Mouse (Mus musculus) midbrain, embryonic 15.5 days (tissue): ENCODE measurements at regions not wholly inside any gene's neighbourhood (a gene's known extent, or its start where the extent isn't known, plus 50 kb on each side); places are given as distances from the start of the nearest gene placed in this dataset.

Experiments
- ATAC-seq: fragments of 200-750 bp; cut with Nextera tagmentation; replicated peaks from 2 replicates; pipeline ENCODE4 v1.8.0; 2017; ENCODE audit warnings: moderate TSS enrichment
- H3K27ac ChIP-seq: fragments of 300-500 bp; sonication (generic); 2 replicates; pipeline ENCODE4 v1.5.1; 2015; ENCODE audit warnings: mild to moderate bottlenecking, inconsistent platforms
- H3K27me3 ChIP-seq: fragments of 300-500 bp; sonication (generic); replicated peaks from 2 replicates; pipeline ENCODE4 v1.6.1; 2015; ENCODE audit warnings: inconsistent platforms
- H3K36me3 ChIP-seq: fragments of 300-500 bp; sonication (generic); replicated peaks from 2 replicates; pipeline ENCODE4 v1.6.1; 2015; ENCODE audit warnings: inconsistent platforms
- H3K4me1 ChIP-seq: fragments of 300-500 bp; sonication (generic); 2 replicates; pipeline ENCODE4 v1.6.1; 2015; ENCODE audit warnings: inconsistent platforms
- H3K4me2 ChIP-seq: fragments of 300-500 bp; sonication (generic); 2 replicates; pipeline ENCODE4 v1.6.1; 2015; ENCODE audit warnings: inconsistent platforms, mild to moderate bottlenecking, moderate library complexity
- H3K4me3 ChIP-seq: fragments of 300-500 bp; sonication (generic); 2 replicates; pipeline ENCODE4 v1.5.1; 2015; ENCODE audit warnings: mild to moderate bottlenecking, inconsistent platforms
- H3K9ac ChIP-seq: fragments of 300-500 bp; sonication (generic); 2 replicates; pipeline ENCODE4 v1.6.1; 2015; ENCODE audit warnings: mild to moderate bottlenecking, inconsistent platforms
- H3K9me3 ChIP-seq: fragments of 300-500 bp; sonication (generic); 2 replicates; pipeline ENCODE4 v1.6.1; 2016; ENCODE audit warnings: inconsistent platforms
- WGBS: fragments of 180-500 bp; shearing (Covaris S2); methylation state at CpG from one replicate; pipeline ENCODE4 v1.1.7; 2015; ENCODE audit warnings: mixed read lengths; 5-methylcytosine and 5-hydroxymethylcytosine counted together

GRCm38 (mm10) chr10:43747541-43747940 lies 154.0 kb downstream of the Qrsl1 start:
- Histone ChIP-seq H3K27ac (no peak overlapping the region), H3K36me3 (no peaks in the 10 kb centered on the region), H3K27me3 (no peaks in the 10 kb centered on the region), H3K4me2 (no peak overlapping the region), H3K4me3 (no peak overlapping the region), H3K9ac (no peak overlapping the region), H3K4me1 (peaks cover 3% of the 10 kb centered on the region), H3K9me3 (no peaks in the 10 kb centered on the region)
- no peak for ATAC-seq
- 89% methylated on average over 4 of the region's 4 CpGs for WGBS

DNA sequence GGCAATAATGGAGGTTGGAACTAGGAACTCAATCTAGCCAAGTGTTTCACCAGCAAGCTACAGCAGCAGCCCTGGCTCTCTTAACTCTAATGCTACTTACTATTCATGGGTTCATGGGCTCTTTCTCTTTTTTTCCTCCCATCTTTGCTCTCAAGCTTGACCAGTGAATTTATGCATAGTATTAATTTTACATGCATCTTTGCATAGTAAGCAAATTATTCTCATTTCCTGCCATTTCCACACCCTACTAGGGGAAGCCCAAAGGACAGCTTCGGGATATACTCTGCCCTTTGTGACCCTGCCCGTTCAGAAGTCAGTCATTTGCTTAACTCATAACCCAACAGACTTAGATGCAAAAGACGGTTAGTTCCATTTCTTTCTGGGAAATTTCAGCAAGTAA lies 153.2 kb downstream of the Qrsl1 start:
- H3K4me3 ChIP-seq: no peak overlapping the region
- H3K4me2 ChIP-seq: no peak overlapping the region
- no peaks in the 10 kb centered on the region for H3K4me1 ChIP-seq
- WGBS: 94% methylated on average over 3 of the region's 3 CpGs
- H3K27me3 ChIP-seq: no peaks in the 10 kb centered on the region
- H3K9me3 ChIP-seq: no peaks in the 10 kb centered on the region
- no peak for ATAC-seq
- H3K9ac ChIP-seq: no peak overlapping the region
- no peak overlapping the region for H3K27ac ChIP-seq
- no peaks in the 10 kb centered on the region for H3K36me3 ChIP-seq

- 93% methylated on average over 4 of the region's 4 CpGs for WGBS
- no peaks in the 10 kb centered on the region for H3K4me1 ChIP-seq
- ATAC-seq: no peak
These were observed 151.9 kb downstream of the Qrsl1 start for GRCm38 (mm10) chr10:43749496-43750110.

GRCm38 (mm10) chr10:43750401-43750800 lies 151.1 kb downstream of the Qrsl1 start:
- Histone ChIP-seq H3K4me3 (no peak overlapping the region), H3K27me3 (no peaks in the 10 kb centered on the region), H3K4me2 (no peak overlapping the region), H3K9me3 (no peaks in the 10 kb centered on the region), H3K4me1 (no peaks in the 10 kb centered on the region), H3K9ac (no peak overlapping the region), H3K36me3 (no peaks in the 10 kb centered on the region), H3K27ac (no peak overlapping the region)
- WGBS: 91% methylated on average over 6 of the region's 6 CpGs
- ATAC-seq: no peak

More at GRCm38 (mm10) chr10:43749496-43750110, 151.9 kb downstream of the Qrsl1 start:
- H3K4me3 ChIP-seq: no peak overlapping the region
- H3K27me3 ChIP-seq: no peaks in the 10 kb centered on the region
- H3K4me2 ChIP-seq: no peak overlapping the region
- H3K27ac ChIP-seq: no peak overlapping the region
- H3K36me3 ChIP-seq: no peaks in the 10 kb centered on the region
- H3K9me3 ChIP-seq: no peaks in the 10 kb centered on the region
- H3K9ac ChIP-seq: no peak overlapping the region

- WGBS: 87% methylated on average over 10 of the region's 10 CpGs
- ATAC-seq: no peak
- no peak overlapping the region for H3K4me2 ChIP-seq
- no peaks in the 10 kb centered on the region for H3K9me3 ChIP-seq
- H3K27me3 ChIP-seq: no peaks in the 10 kb centered on the region
- H3K4me3 ChIP-seq: no peak overlapping the region
- H3K4me1 ChIP-seq: no peaks in the 10 kb centered on the region
- H3K27ac ChIP-seq: no peak overlapping the region
- H3K9ac ChIP-seq: no peak overlapping the region
- no peaks in the 10 kb centered on the region for H3K36me3 ChIP-seq
These were observed 150.7 kb downstream of the Qrsl1 start for GRCm38 (mm10) chr10:43750854-43751253.

GRCm38 (mm10) chr10:43751881-43752675 lies 149.5 kb downstream of the Qrsl1 start:
- no peaks in the 10 kb centered on the region for H3K27me3 ChIP-seq
- 0 out of 2 replicates have a peak, but pooled peaks have one; percentile 33 for ATAC-seq
- WGBS: 54% methylated on average over 5 of the region's 5 CpGs
- no peak overlapping the region for H3K9ac ChIP-seq
- H3K9me3 ChIP-seq: no peaks in the 10 kb centered on the region
- no peaks in the 10 kb centered on the region for H3K36me3 ChIP-seq
- no peak overlapping the region for H3K4me3 ChIP-seq
- H3K4me1 ChIP-seq: no peaks in the 10 kb centered on the region
- H3K4me2 ChIP-seq: no peak overlapping the region
- H3K27ac ChIP-seq: no peak overlapping the region

DNA sequence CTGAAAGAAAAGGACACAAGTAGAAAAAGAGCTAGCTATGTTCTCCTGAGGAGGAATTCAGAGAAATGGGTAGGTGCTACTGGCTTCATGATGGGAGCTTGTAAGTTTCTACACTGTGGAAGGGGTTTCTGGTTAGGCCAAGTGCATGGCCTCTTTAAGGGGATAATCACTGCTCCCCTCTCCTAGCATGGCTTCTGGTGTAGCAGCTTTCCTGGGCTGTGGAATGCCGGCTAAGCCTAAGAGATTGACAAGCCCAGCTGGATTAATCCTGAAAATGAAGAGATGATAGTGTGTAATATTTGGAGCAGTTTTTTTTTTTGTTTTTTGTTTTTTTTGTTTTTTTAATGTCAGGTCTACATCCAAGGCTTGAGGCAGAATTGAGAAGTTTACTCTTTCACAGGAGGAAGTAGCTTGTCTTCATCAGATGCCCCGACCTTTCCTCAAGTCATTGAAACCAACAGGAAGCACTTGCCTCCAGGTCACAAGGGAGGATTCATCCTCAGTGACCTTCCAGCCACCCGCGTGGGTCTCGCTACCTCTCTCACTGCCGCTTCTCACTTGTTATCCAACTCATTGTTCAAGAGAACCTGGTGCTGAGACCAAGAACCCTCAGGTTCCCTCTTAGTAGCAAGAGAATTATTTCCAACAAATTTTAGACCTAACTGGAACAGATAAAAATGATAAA lies 144.5 kb downstream of the Qrsl1 start:
- no peaks in the 10 kb centered on the region for H3K9me3 ChIP-seq
- WGBS: 66% methylated on average over 6 of the region's 6 CpGs

DNA sequence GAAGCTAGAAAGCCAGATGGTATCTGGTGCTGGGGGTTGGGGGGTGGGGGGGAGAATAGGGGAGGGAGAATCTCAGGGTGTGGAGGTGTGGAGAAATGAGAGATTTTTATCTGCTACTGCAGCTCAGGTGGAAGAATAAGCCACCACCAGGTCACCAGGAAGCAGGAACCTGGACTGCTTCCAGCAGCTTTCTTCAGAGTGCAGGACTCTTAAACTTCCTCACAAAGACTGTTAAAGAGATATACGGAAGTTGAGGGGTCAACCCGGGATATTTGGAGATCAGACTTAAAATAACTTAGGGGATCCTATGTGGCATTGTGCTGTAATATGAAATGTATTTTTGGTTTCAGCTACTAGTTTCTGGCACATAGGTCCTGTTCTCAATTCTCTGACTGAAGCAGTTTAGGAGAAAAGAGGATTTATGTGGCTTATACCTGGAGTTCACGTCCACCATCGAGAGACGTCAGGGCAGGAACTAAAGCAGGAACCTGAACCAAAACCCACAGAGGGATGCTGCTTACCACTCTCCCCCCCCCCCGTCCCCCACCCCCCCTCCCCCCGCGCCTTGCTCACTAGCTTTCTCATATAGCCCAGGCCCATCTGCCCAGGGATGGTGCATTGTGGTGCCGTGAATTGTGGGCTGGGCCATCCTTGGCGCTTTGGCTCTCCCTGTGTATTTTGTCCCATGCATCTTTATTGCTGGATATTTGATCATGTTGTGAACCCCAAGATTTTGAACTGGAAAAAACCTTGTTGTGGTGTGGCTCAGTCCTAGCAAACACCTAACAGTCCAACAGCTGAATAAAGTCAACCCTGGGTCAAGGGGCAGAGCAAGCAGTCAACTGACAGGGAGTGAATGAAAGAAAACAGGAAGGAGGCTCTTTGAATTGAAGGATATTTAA lies 143.2 kb downstream of the Qrsl1 start:
- Histone ChIP-seq H3K4me2 (no peak overlapping the region), H3K4me3 (no peak overlapping the region), H3K36me3 (no peaks in the 10 kb centered on the region), H3K27me3 (no peaks in the 10 kb centered on the region), H3K9ac (no peak overlapping the region), H3K4me1 (no peaks in the 10 kb centered on the region), H3K9me3 (no peaks in the 10 kb centered on the region), H3K27ac (no peak overlapping the region)
- WGBS: 87% methylated on average over 7 of the region's 10 CpGs
- no peak for ATAC-seq

More for the DNA sequence above, 144.5 kb downstream of the Qrsl1 start:
- Histone ChIP-seq H3K27me3 (no peaks in the 10 kb centered on the region), H3K4me3 (no peak overlapping the region), H3K4me1 (no peaks in the 10 kb centered on the region), H3K27ac (no peak overlapping the region), H3K9ac (no peak overlapping the region), H3K4me2 (no peak overlapping the region), H3K36me3 (no peaks in the 10 kb centered on the region)
- ATAC-seq: no peak

GRCm38 (mm10) chr10:43759186-43759905 lies 142.2 kb downstream of the Qrsl1 start:
- Histone ChIP-seq H3K36me3 (no peaks in the 10 kb centered on the region), H3K9ac (no peak overlapping the region), H3K4me3 (no peak overlapping the region), H3K4me1 (no peaks in the 10 kb centered on the region), H3K27ac (no peak overlapping the region), H3K9me3 (no peaks in the 10 kb centered on the region), H3K27me3 (no peaks in the 10 kb centered on the region), H3K4me2 (no peak overlapping the region)
- no peak for ATAC-seq
- WGBS: 83% methylated on average over 14 of the region's 14 CpGs

DNA sequence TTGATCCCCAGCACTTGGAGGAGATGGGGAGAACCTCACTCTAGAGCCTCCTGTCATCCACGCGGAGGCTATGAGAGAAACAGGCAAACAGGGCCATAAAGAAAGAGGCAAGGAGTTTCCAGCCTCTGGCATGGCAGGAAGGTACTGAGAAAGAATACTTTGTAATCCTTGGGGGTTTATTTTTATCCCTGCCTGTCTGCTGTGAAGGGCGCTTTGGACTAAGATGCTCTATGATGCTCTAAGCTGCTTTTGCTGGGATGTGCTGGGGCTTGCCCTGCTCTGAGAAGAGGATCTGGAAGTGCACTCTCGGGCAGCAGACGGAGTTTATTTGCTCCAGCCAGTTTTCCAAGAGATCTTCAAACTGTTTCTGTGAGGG lies 141.7 kb downstream of the Qrsl1 start:
- H3K9ac ChIP-seq: no peak overlapping the region
- ATAC-seq: no peak
- no peaks in the 10 kb centered on the region for H3K27me3 ChIP-seq
- H3K4me3 ChIP-seq: no peak overlapping the region
- H3K4me2 ChIP-seq: no peak overlapping the region
- no peaks in the 10 kb centered on the region for H3K4me1 ChIP-seq
- H3K9me3 ChIP-seq: no peaks in the 10 kb centered on the region
- H3K36me3 ChIP-seq: no peaks in the 10 kb centered on the region
- 82% methylated on average over 5 of the region's 5 CpGs for WGBS
- H3K27ac ChIP-seq: no peak overlapping the region

- Histone ChIP-seq H3K9ac (no peak overlapping the region), H3K4me1 (no peaks in the 10 kb centered on the region), H3K9me3 (no peaks in the 10 kb centered on the region), H3K27ac (no peak overlapping the region), H3K36me3 (no peaks in the 10 kb centered on the region), H3K4me2 (no peak overlapping the region), H3K4me3 (no peak overlapping the region), H3K27me3 (no peaks in the 10 kb centered on the region)
- no peak for ATAC-seq
- 89% methylated on average over 6 of the region's 6 CpGs for WGBS
These were observed 139.5 kb downstream of the Qrsl1 start for GRCm38 (mm10) chr10:43761979-43762570.
